Mouse (Mus musculus): ENCODE results near the gene Serpina6. TPM values are rescaled to one million over a fixed set of nuclear protein-coding genes. Genes with fewer than 3 reads are reported as not detected.
"Not testable (repeated sequence)": the region's sequence is repeated elsewhere in the genome, so short reads cannot be mapped to it uniquely, and the experiment has no call there.

The Serpina6 gene
- polyA plus RNA-seq, 1 experiment from 2014 or later, result not detected

GRCm38 (mm10) chr12:103676039-103676438 is 19.0 kb upstream of the Serpina6 start, which contains the start of gene Serpina16:
Serpina16 (minus strand) TSS chr12:103676139.
- Histone ChIP-seq H3K27ac (replicated peaks) (no peak within 1 kb of the TSS), H3K36me3 (replicated peaks) (no peaks in the 10 kb centered on the region), H3K9me3 (no peaks in the 10 kb centered on the region), H3K4me1 (no peaks in the 10 kb centered on the region), H3K4me3 (no peak within 1 kb of the TSS), H3K27me3 (replicated peaks; ENCODE audit: low read depth, poor library complexity, severe bottlenecking) (no peaks in the 10 kb centered on the region)
- WGBS, result 88% methylated on average over 1 of the region's 1 CpGs
- no peak for DNase-seq (ENCODE audit: low spot score)

GRCm38 (mm10) chr12:103673179-103673578 is 16.2 kb upstream of the Serpina6 start:
- WGBS, result 90% methylated on average over 2 of the region's 2 CpGs
- Histone ChIP-seq H3K27me3 (replicated peaks; ENCODE audit: low read depth, poor library complexity, severe bottlenecking) (no peaks in the 10 kb centered on the region), H3K9me3 (no peaks in the 10 kb centered on the region), H3K27ac (replicated peaks) (no peak overlapping the region), H3K36me3 (replicated peaks) (no peaks in the 10 kb centered on the region), H3K4me3 (no peak overlapping the region), H3K4me1 (no peaks in the 10 kb centered on the region)
- DNase-seq (ENCODE audit: low spot score), result no peak

GRCm38 (mm10) chr12:103671483-103671882 is 14.5 kb upstream of the Serpina6 start:
- Histone ChIP-seq H3K36me3 (replicated peaks) (no peaks in the 10 kb centered on the region), H3K27me3 (replicated peaks; ENCODE audit: low read depth, poor library complexity, severe bottlenecking) (no peaks in the 10 kb centered on the region), H3K4me3 (no peak overlapping the region), H3K27ac (replicated peaks) (no peak overlapping the region), H3K4me1 (no peaks in the 10 kb centered on the region), H3K9me3 (no peaks in the 10 kb centered on the region)
- WGBS, result 81% methylated on average over 3 of the region's 3 CpGs
- DNase-seq (ENCODE audit: low spot score), result no peak

- WGBS, result 67% methylated on average over 2 of the region's 2 CpGs
These were observed 14.0 kb upstream of the Serpina6 start for GRCm38 (mm10) chr12:103670964-103671363.

GRCm38 (mm10) chr12:103670344-103670743 is 13.3 kb upstream of the Serpina6 start:
- Histone ChIP-seq H3K36me3 (replicated peaks) (no peaks in the 10 kb centered on the region), H3K27me3 (replicated peaks; ENCODE audit: low read depth, poor library complexity, severe bottlenecking) (no peaks in the 10 kb centered on the region), H3K9me3 (no peaks in the 10 kb centered on the region), H3K27ac (replicated peaks) (no peak overlapping the region), H3K4me3 (no peak overlapping the region), H3K4me1 (no peaks in the 10 kb centered on the region)
- DNase-seq (ENCODE audit: low spot score), result no peak
- 88% methylated on average over 5 of the region's 5 CpGs for WGBS

More at GRCm38 (mm10) chr12:103670964-103671363, 14.0 kb upstream of the Serpina6 start:
- Histone ChIP-seq H3K27ac (replicated peaks) (no peak overlapping the region), H3K27me3 (replicated peaks; ENCODE audit: low read depth, poor library complexity, severe bottlenecking) (no peaks in the 10 kb centered on the region), H3K9me3 (no peaks in the 10 kb centered on the region), H3K4me1 (no peaks in the 10 kb centered on the region), H3K36me3 (replicated peaks) (no peaks in the 10 kb centered on the region), H3K4me3 (no peak overlapping the region)
- no peak for DNase-seq (ENCODE audit: low spot score)

GRCm38 (mm10) chr12:103665286-103665685 is 8.3 kb upstream of the Serpina6 start:
- Histone ChIP-seq H3K4me1 (no peaks in the 10 kb centered on the region), H3K27ac (replicated peaks) (no peak overlapping the region), H3K9me3 (no peaks in the 10 kb centered on the region), H3K36me3 (replicated peaks) (no peaks in the 10 kb centered on the region), H3K4me3 (no peak overlapping the region), H3K27me3 (replicated peaks; ENCODE audit: low read depth, poor library complexity, severe bottlenecking) (no peaks in the 10 kb centered on the region)
- WGBS, result 91% methylated on average over 3 of the region's 3 CpGs
- no peak for DNase-seq (ENCODE audit: low spot score)

GRCm38 (mm10) chr12:103662053-103662452 is 5.0 kb upstream of the Serpina6 start:
- H3K4me1 ChIP-seq; H3K9me3 ChIP-seq; H3K27me3 ChIP-seq (replicated peaks; ENCODE audit: low read depth, poor library complexity, severe bottlenecking); DNase-seq (ENCODE audit: low spot score); H3K36me3 ChIP-seq (replicated peaks); H3K4me3 ChIP-seq; H3K27ac ChIP-seq (replicated peaks): not testable (repeated sequence)

GRCm38 (mm10) chr12:103660076-103660475 is 3.1 kb upstream of the Serpina6 start:
- Histone ChIP-seq H3K4me1 (no peaks in the 10 kb centered on the region), H3K27me3 (replicated peaks; ENCODE audit: low read depth, poor library complexity, severe bottlenecking) (no peaks in the 10 kb centered on the region), H3K4me3 (no peak overlapping the region), H3K27ac (replicated peaks) (no peak overlapping the region), H3K9me3 (no peaks in the 10 kb centered on the region), H3K36me3 (replicated peaks) (no peaks in the 10 kb centered on the region)
- no peak for DNase-seq (ENCODE audit: low spot score)
- 89% methylated on average over 5 of the region's 5 CpGs for WGBS

- no peak for DNase-seq (ENCODE audit: low spot score)
- H3K36me3 ChIP-seq (replicated peaks), result no peaks in the 10 kb centered on the region
- H3K4me3 ChIP-seq, result no peak overlapping the region
These were observed 2.2 kb upstream of the Serpina6 start for GRCm38 (mm10) chr12:103659171-103659570.

GRCm38 (mm10) chr12:103657991-103658390 is 979 bp upstream of the Serpina6 start:
- no peaks in the 10 kb centered on the region for H3K9me3 ChIP-seq
- DNase-seq (ENCODE audit: low spot score), result no peak
- no peaks in the 10 kb centered on the region for H3K4me1 ChIP-seq
- WGBS, result 82% methylated on average over 10 of the region's 10 CpGs
- H3K36me3 ChIP-seq (replicated peaks), result no peaks in the 10 kb centered on the region
- no peak overlapping the region for H3K27ac ChIP-seq (replicated peaks)
- H3K4me3 ChIP-seq, result no peak overlapping the region
- no peaks in the 10 kb centered on the region for H3K27me3 ChIP-seq (replicated peaks; ENCODE audit: low read depth, poor library complexity, severe bottlenecking)

More at GRCm38 (mm10) chr12:103659171-103659570, 2.2 kb upstream of the Serpina6 start:
- 87% methylated on average over 2 of the region's 2 CpGs for WGBS
- no peak overlapping the region for H3K27ac ChIP-seq (replicated peaks)
- H3K4me1 ChIP-seq, result no peaks in the 10 kb centered on the region
- no peaks in the 10 kb centered on the region for H3K9me3 ChIP-seq
- H3K27me3 ChIP-seq (replicated peaks; ENCODE audit: low read depth, poor library complexity, severe bottlenecking), result no peaks in the 10 kb centered on the region

- no peaks in the 10 kb centered on the region for H3K4me1 ChIP-seq
- H3K9me3 ChIP-seq, result no peaks in the 10 kb centered on the region
- DNase-seq (ENCODE audit: low spot score), result no peak
- H3K27me3 ChIP-seq (replicated peaks; ENCODE audit: low read depth, poor library complexity, severe bottlenecking), result no peaks in the 10 kb centered on the region
- H3K4me3 ChIP-seq, result no peak overlapping the region
- WGBS, result 84% methylated on average over 7 of the region's 7 CpGs
- H3K36me3 ChIP-seq (replicated peaks), result no peaks in the 10 kb centered on the region
- H3K27ac ChIP-seq (replicated peaks), result no peak overlapping the region
These were observed 1.6 kb downstream of the Serpina6 start for GRCm38 (mm10) chr12:103655123-103656044.

- DNase-seq (ENCODE audit: low spot score), result no peak
- Histone ChIP-seq H3K4me1 (no peaks in the 10 kb centered on the region), H3K36me3 (replicated peaks) (no peaks in the 10 kb centered on the region), H3K27ac (replicated peaks) (no peak overlapping the region), H3K27me3 (replicated peaks; ENCODE audit: low read depth, poor library complexity, severe bottlenecking) (no peaks in the 10 kb centered on the region), H3K9me3 (no peaks in the 10 kb centered on the region), H3K4me3 (no peak overlapping the region)
- WGBS, result 88% methylated on average over 2 of the region's 2 CpGs
These were observed 3.2 kb downstream of the Serpina6 start for GRCm38 (mm10) chr12:103653836-103654235.

GRCm38 (mm10) chr12:103646314-103646713 is 10.7 kb downstream of the Serpina6 start:
- no peak for DNase-seq (ENCODE audit: low spot score)
- no peaks in the 10 kb centered on the region for H3K9me3 ChIP-seq
- H3K27ac ChIP-seq (replicated peaks), result no peak overlapping the region
- no peaks in the 10 kb centered on the region for H3K4me1 ChIP-seq
- 66% methylated on average over 2 of the region's 2 CpGs for WGBS
- no peak overlapping the region for H3K4me3 ChIP-seq
- no peaks in the 10 kb centered on the region for H3K36me3 ChIP-seq (replicated peaks)
- no peaks in the 10 kb centered on the region for H3K27me3 ChIP-seq (replicated peaks; ENCODE audit: low read depth, poor library complexity, severe bottlenecking)

Data from embryonic facial prominence, embryonic 10.5 days (tissue).